Mouse (Mus musculus) mesoderm, embryonic 11.5 days (tissue): ENCODE results near the gene Stk16.

Experiments used
- DNase-seq: peaks from one replicate; pipeline ENCODE4 v3.0.0-alpha.2; 2012; ENCODE audit warnings: low read depth, low spot score

Gene Stk16

DNA sequence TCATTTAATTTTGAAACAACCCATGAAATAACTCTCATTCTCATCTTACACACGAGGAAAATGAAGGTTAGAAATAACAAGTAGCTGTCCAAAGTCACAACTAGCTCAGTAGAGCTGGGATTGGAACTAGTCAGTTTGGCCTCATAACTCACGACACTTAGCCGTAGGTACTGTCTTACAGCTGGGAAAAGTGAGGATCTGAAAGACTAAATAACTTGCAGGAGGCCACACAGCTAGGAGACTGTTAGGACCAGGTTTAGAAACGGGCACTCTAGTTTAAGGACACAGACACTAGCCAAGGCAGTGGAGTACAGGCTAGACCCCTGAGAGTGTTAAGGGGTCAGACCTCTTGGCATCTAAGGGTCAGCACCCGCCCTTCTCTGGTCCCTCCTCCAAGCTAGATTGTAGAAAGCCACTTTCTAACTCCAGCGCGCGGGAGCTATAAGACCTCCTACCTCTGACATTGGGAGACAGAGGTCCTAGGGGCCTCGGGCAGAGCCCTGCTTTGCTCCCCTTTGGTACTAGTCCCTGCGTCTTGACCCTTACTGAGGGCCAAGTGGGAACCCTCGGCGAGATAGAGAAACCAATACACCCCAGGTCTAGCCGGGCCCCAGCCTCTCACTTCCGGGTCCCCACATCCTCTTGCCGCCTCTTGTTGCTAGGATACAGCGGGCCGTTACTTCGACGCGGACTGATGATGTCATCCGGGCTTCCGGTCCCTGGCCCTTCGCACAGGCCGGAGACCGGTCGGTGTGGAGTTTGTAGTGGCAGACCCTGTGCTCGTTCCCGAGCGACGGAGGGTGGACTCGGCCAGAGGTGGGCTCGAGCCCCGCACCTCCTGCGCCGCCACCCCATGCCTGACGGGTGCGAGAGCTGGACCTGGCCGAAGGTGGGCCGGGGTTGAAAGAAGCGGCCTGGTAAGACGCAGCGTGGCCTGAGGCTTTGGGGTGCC, at the start of gene Stk16, which contains the start of gene Glb1l:
Gene Stk16 (plus strand): TSS at position 703 of the 952 bp plus-strand sequence.
Gene Glb1l (minus strand): TSS at position 678 of the 952 bp plus-strand sequence.
- DNase-seq: peak; percentile 97

DNA sequence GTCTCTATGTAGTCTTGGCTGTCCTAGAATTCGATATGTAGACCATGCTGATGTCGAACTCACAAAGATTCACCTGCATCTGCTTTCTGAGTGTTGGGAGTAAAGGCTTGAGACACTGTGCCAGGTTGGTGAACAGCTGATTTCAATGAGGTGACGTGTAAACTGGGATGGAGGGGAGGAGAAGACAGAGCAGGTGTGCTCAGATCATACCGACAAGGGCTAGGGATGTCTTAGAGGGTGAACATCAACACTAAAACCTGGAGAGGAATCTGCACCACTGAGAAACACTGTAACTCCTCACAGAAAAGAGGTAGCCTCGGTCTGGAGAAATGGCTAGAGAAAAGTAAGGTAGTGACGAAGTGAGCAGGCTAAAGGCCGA, 42.6 kb upstream of the Stk16 start:
- no peak for DNase-seq

DNA sequence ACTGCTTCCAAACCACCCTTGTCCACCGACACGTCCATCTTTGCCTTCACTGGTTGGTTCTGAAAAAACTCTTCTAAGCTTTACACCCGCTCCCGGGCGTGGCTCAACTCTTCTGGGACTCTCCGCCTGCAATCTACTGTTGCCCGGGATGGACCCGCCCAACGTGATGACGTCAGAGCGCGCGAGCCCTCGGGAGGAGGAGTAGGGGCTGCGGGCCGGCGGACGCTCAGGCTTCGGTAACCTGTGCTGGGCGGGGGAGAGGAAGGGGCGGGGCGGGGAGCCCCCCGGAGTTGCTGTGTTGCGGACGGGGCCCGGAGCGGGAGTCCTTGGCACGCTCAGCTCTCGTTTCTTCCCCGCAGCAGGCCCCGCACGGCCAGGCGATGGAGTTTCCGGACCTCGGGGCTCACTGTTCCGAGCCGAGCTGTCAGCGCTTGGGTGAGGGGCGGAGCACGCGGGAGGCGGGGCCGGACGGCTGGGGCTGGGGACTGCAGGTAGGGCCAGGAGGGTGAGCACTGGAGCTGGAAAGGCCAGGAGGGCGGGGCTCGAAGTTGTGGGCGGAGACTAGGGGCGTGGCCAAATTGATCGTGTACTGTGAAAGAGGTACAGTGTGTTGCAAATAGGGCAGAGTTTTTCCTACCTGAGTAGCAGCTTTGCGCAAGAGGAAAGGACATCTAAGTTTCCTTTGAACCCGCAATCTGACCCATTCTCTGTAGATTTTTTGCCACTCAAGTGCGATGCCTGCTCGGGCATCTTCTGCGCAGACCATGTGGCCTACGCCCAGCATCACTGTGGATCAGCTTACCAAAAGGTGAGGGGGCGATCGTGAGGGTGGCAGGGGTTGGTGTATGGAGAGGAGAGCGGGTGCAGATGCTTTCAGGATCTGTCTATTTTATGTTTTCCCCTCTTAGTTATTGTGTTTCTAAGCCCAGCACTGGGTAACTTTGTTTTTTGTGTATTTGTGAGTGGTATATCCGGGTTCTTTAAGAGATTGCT, 41.9 kb upstream of the Stk16 start, which contains the start of gene Zfand2b:
Gene Zfand2b (plus strand): TSS at position 175 of the 993 bp plus-strand sequence.
- peak; percentile 96 for DNase-seq

DNA sequence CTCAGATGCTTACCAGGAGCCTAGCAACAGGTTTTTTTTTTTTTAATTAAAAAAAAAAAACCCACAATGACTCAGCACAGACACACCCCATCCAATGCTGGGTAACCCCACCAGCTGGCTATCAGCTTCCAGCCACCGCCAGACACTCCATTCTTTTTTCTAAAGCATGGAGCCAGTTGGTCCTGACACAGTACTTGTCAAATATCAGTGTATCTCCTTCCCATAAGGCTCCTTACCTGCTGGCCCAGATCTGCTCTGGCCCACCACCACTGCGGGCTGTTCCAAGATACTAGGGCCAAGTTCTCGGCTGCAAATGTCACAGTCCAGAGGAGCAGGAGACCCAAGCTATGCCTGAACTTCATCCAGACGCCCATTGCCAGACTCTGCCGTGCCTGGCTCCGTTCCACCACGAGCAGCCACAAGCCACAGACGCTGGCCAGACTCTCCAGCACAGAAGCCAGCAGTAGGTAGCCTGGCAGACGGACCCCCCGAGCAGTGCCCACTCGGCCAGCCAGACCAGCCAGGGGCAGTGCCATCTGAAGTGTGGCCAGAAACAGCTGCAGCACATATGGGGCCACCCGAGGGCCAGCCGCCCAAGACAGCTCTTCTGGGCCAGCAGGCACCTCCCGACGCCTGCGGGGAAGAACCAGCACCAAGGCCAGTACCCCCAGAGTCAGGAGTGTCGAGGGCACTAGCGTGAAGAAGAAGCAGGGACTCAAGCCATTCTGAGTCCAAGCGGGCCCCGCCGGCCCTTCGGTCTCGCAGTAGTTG, 31.1 kb upstream of the Stk16 start:
- DNase-seq: no peak

DNA sequence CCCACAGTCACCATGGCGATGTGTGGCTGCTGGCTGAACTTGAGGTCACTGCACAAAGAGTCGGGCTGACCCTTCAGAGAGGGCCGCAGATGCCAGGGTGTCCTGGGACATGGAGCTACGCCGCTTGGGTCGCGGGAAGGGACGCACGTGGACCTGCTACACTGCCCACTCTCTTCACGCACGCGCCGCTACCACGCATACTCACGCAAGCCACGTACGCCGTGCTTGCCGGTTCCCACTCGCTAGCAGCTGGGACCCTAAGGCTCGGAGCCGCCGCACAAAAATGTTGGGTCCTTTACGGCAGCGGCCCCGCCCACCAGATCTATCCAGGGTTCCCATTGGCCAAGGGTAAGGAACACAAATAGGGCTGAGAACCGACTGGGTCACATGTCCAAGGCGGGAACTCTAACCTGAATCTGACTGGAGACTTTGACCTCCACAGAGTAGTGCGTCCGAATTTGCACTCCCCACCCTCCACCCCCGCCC, 30.5 kb upstream of the Stk16 start, which contains the start of gene Abcb6:
Gene Abcb6 (minus strand): TSS at position 288 of the 486 bp plus-strand sequence.
- DNase-seq: peak; percentile 89

DNA sequence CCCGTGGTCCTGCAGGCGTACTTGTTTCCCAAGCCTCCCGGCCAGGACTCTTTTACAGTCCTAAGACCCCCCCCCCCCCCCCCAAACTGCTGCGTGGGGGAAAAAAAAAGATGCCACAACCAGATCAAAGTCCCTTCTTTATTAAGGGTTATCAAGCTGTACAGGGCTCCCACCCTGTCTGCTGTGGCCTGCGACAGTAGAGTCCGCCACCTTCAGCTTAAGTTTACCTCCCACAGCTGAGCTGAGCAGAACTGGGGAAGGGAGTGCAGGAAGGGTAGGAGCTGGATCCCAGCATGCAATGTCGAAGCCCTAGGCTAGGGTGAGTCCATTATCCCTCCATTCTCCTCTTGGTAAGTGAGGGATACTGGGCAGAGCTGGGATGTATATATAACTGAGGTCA, 29.9 kb upstream of the Stk16 start:
- no peak for DNase-seq

DNA sequence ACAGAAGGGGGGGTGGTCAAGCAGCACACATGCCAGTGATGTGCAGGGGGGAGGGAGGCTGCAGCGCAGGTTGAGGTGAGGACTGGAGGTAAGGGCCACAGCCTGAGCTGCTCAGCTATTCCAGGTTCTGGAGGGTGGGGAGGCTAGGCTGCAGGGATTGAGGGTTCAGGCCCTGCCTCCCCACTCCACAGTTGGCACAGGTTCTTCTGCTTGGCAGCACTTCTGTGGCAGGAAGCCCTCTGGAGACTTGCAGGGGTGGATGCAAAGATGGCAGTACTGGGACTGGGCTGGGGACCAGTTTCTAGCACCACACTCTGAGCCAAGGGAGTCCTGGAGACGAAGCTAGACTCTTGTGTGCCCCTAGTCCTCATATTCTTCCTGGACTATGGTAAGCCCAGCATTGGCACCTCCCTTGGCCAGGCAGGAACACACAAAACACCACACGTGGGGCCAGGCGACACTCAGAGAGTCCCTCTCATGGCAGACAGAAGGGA, 29.2 kb upstream of the Stk16 start:
- DNase-seq: no peak

DNA sequence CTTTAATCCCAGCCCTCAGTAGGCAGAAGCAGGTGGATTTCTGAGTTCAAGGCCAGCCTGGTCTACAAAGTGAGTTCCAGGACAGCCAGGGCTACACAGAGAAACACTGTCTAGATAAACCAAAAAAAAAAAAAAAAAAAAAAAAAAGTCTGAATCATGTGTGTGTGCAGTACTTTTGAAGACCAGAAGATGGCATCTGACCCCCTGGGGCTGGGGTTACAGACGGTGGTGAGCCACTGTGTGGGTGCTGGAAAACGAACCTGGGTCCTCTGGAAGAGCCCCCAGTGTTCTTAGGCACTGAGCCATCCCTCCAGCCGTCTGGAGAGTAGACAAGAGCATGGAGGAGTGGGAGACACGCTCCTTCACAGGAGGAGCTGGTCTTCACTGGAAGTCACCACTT, 28.5 kb upstream of the Stk16 start:
- DNase-seq: no peak

DNA sequence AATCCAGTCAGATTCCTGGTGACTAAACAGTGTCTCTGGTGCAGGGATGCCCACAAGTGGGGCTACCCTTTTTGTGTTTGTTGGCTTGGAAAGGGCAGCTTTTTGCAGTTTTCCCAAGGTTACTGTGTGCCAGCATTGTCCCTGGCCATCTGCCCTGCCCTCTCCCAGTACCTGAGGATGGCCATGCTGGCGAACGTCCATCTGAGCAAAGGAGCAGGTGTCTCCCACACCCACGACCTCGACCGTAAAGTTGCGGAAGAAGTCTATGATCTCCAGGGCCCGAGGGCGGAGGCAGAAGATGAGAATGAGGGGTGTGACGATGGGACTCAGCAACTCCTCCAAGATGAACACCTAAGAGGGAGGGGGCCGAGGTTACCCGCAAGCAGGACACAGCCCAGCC, 25.1 kb upstream of the Stk16 start:
- DNase-seq: no peak

DNA sequence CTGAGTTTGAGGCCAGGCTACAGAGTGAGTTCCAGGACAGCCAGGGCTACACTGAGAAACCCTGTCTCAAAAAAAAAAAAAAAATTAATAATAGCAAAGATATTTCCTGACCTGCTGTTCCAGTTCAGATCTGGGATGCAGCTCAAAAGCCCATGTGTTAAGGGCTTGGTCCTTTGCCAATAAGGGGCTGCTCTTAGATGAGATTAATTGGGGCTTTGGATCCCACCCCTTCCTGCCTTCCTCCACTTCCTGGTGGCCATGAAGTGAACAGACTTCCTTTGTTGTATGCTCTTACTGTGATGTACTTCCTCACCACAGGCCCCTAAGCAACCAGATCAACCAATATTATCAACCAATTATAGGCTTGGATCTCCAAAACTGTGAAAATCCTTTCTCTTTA, 23.5 kb upstream of the Stk16 start:
- no peak for DNase-seq

DNA sequence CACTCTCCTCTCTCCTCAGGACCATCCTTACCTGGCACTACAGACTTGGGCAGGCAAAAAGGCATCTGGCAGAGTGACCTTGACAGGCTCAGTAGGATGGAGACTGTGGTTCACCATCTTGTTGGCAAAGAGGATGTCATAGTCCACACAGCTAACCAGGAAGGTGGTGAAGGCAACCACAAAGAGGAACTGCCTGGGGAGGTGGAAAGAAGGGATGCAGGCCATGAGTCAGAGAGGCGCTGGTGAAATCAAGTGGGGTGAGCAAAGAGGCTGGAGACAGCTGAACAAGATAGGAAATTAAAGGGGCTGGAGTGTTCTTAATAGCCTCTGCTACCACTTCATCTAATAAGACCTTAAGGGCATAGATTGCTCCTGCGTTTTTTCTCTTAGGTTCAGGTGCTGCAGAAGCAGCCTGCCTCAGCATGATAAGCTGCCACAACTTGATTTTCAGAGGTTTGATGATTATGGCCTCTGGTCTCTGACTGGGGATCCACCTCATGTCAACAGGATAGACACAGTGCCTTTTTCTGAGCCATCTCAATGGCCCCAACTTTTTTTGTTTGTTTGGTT, 22.6 kb upstream of the Stk16 start:
- DNase-seq: no peak

DNA sequence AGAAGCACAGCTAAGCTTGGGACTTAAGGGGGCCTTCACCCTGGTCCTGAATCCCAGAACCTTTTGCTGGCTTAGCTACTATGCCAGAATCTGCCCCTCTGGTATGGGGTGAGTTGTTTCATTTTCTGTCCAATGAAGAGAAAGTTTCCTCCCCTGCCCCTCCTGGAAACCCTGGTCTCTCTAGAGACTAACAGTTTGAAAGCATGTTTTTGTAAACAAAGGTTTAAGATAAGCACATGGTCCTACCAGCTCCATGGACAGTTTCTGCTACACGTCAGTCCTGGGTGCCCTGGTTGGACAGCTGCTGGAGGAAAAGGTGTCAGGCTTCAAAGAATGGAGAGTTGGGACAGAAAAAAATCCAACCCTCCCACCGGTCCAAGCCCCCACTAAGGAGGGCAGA, 20.1 kb upstream of the Stk16 start:
- no peak for DNase-seq

DNA sequence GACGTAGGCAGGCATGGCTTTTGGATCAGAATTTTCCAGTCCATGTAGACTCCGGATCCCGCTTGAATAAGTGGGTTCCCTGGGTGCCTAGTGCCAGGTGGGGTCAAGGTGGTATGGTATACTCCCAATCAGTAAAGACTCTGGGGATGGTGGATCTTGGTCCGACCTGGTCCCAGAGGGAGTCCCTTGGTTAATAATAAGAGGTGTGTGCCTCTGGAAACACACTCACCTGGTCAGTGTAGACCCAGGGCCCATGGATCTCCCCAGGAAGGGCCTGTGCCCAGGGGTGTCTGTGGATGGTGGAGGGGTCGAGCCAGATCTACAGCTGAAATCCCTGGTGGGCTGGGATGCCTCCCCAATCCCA, 19.4 kb upstream of the Stk16 start:
- no peak for DNase-seq

DNA sequence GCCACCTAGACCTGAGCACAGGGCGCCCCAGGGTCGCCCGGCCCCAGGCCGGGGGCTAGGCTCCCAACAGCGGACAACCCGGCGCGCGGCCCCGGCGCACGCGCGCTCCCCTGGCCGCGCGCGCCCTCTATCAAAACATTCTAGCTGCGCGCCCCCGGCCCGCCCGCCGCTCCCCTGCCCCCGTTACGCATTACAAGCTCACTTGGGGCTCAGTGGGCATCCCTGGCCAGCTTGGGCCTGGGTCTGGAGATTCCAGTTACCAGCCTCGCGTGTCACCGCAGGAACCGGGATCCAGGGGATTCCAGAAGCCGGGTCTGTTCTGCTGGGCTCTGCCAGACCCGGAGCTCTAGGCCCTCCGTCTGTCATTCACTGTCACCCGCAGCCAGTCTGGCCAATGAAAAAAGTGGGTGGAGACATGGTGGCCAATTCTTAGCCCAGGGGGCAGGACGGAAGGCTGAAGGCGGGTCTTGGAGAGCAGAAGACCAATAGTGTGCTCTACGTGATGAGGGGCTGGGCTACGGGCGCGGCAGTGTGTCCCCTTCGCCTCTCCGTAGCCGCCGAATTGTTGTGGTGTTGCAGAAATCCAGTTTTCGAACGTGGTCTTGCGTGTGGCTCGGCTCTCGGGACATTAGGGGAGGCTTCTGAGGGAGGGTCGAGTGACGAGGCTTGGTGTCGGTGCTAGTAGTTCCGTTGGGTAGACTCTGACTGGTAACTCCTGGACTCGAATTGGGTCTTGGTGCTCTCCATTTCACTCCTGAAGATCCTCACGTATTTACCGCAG, 18.8 kb upstream of the Stk16 start, which contains the start of the genes Ankzf1 and Atg9a:
Gene Ankzf1 (plus strand): TSS at position 530 of the 781 bp plus-strand sequence.
Gene Atg9a (minus strand): TSS at position 575 of the 781 bp plus-strand sequence.
- DNase-seq: peak; percentile 98

DNA sequence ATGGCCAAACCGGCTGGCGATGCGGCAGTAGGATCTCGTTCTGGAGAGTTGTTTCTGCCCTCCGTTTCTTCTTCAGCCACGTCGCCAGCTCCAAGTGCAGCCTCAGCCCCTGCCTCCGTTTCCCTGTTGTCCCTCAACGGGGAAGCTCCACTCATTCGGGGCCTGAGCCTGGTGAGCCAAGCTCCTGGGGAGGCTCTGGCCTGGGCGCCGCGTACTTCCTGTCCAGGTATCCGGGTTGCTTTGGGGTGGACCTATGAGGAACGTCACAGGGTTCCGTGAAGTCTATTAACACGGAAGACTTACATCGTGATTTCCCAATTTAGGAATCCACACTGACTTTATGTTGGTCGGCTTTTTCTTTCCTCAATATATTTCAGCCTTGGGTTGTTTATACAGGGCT, 18.2 kb upstream of the Stk16 start:
- DNase-seq: no peak

DNA sequence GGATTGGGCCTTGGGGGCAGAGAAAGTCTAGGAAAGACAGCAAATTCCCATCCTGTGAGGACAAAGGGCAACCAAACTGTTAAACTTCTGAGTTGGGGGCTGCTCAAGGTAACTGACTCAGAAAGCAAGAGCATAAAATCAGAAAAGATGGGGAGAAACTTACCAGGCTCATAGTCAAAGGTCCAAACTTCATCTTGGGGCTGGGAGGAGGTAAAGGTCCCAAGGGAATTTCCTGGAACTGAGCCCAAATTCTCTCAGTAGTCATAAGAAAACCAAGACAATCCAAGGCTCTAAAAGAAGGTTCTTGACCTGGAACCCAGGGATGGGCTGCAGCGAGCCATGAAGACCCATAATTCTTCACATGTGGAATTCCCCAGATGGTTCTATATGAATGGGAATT, 9.4 kb upstream of the Stk16 start:
- no peak for DNase-seq

DNA sequence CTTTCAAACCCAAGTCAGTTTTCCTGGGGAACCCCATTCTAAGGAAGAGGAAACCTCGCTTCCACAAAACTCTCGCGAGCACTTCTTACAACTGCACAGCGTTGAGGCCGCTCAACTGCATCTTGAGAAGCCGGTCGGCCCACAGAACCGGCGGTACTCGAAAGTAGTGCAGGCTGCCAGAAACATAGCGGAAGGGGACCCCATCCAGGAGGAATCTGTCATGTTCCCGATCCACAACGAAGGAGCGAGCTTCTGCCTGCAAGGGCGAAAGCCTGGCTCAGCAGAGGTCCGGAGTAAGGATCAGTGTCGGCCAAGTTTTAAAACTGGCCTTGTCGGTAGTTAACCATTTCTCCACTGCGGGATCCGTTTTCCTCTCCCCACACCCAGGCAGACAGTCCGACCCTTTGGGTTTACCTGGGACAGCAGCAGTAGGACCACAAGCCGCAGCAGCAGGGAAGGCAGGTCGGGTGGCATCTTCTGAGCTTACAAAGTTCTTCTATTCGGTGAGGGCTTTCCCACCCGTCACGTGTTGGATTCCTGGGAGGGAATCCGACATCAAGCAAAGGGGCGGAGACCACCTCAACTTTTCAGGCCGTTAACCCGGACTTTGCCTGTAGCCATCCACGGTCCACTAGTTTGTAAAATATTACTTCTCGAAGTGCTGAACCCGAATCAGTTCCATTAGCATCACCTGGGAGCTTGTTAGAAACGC, 1.5 kb upstream of the Stk16 start:
- DNase-seq: peak; percentile 37

DNA sequence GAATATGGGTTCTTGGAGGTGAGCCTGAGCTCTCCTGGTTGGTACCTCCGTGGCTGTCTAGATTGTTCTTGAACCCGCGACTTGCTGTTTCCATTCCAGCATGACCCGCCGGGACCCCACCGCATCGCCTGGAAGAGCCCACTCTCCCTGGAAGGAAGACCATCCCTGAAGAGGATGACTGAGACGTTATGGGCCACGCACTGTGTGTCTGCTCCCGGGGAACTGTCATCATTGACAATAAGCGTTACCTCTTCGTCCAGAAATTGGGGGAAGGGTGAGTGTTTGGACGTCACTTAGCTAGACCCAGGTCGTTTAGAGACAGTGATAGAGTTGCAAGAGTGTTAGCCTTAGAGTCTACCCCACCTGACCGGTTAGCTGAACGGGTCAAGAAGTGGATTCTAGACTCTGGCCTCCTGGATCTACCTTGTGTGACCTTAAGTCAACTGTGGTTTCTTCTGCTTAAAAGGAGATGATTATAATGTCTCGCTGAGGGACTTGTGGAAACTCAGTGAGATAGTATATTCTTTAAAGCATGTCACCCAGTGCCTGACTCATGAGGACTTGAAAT, 587 bp downstream of the Stk16 start:
- DNase-seq: no peak

DNA sequence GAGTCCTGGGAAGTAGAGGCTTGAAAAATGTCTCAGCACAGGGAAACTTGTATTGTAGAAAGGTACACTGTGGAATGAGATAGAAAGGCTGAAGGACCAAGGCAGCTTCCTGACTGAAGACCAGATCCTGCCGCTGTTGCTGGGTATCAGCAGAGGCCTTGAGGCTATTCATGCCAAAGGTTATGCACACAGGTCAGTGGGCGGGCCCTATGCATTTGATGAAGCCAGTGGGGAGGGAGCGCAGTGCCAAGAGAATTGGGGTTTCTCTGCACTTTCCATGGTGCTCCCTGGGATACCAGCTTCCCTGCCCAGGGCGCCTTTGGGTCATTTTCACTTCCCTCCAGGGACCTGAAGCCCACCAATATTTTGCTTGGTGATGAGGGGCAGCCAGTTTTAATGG, 1.9 kb downstream of the Stk16 start:
- DNase-seq: no peak
